Mouse (Mus musculus): ENCODE data around the gene Apoa1. TPM values are rescaled to one million over a fixed set of nuclear protein-coding genes. Genes with fewer than 3 reads are reported as not detected.

Gene Apoa1
- total and polyA plus RNA-seq, 3 experiments = 1.8 to 16.1 TPM; not detected in 1

DNA sequence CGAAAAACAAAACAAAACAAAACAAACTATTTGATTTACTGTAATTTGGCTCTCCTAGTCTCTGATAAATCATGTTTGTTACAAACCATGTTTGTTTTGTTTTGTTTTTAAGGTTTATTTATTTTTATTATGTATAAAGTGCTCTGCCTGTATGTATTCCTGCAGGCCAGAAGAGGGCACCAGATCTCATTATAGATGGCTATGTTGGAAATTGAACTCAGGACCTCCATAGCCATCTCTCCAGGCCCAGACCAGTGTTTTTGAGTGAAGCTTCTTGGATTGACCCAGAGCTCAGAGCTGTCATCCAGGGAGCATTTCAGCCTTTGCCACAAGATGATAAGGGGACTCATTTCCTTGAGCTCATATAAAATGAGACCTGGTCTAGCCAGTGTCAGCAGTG lies 42.0 kb upstream of the Apoa1 start:
- no peak for TF ChIP-seq GATA1 (IDR thresholded peaks at IDR 0.05; ENCODE audit: low read depth, low read length)
- peak; percentile 72 for TF ChIP-seq SMC3 (IDR thresholded peaks at IDR 0.05; ENCODE audit: low read depth, low read length)
- TF ChIP-seq CTCF (IDR thresholded peaks at IDR 0.05 in 2 of 3, conservative IDR thresholded peaks at IDR 0.05 in 1 of 3; ENCODE audit: control insufficient read depth in 1 of 3, insufficient read depth in 1 of 3, low read depth in 2 of 3, low read length in 3 of 3, poor library complexity in 1 of 3, severe bottlenecking in 1 of 3) = peak; percentile 39 to 56 (median 40)
- no peak for TF ChIP-seq POLR2AphosphoS2 (IDR thresholded peaks at IDR 0.05; ENCODE audit: low read length)
- peak; percentile 57 for TF ChIP-seq RAD21 (IDR thresholded peaks at IDR 0.05; ENCODE audit: low read depth, low read length)
- TF ChIP-seq ZC3H11A (IDR thresholded peaks at IDR 0.05; ENCODE audit: low read depth, low read length) = peak; percentile 76
- Histone ChIP-seq H3K79me2 (ENCODE audit: control insufficient read depth, insufficient read depth, low read length, poor library complexity) (no peaks in the 10 kb centered on the region), H3K27ac (ENCODE audit: control insufficient read depth, low read depth, low read length) (no peak overlapping the region), H3K4me1 (ENCODE audit: control insufficient read depth in 1 of 2, insufficient read depth in 2 of 2, low read length in 2 of 2) (no peaks in the 10 kb centered on the region), H3K4me3 (ENCODE audit: control insufficient read depth in 1 of 2, insufficient read depth in 1 of 2, low read depth in 2 of 2, low read length in 2 of 2) (no peak overlapping the region), H3K27me3 (ENCODE audit: control insufficient read depth in 1 of 2, insufficient read depth in 2 of 2, low read length in 2 of 2) (no peaks in the 10 kb centered on the region), H3K9me3 (replicated peaks; ENCODE audit: insufficient read depth, low read length) (no peaks in the 10 kb centered on the region), H3K9ac (ENCODE audit: control insufficient read depth, low read depth, low read length, poor library complexity, severe bottlenecking) (no peak overlapping the region), H3K36me3 (ENCODE audit: control insufficient read depth in 1 of 2, insufficient read depth in 2 of 2, low read length in 2 of 2) (peaks cover 0 to 25% of the 10 kb centered on the region in 2 experiments; a peak in 2 of 4 replicates)
- DNase-seq (ENCODE audit: low read depth, low spot score) = peak; percentile 46

- H3K9ac ChIP-seq (ENCODE audit: control insufficient read depth, low read depth, low read length, poor library complexity, severe bottlenecking) = no peak overlapping the region
- H3K27ac ChIP-seq (ENCODE audit: control insufficient read depth, low read depth, low read length) = no peak overlapping the region
- no peaks in the 10 kb centered on the region for H3K27me3 ChIP-seq (ENCODE audit: control insufficient read depth in 1 of 2, insufficient read depth in 2 of 2, low read length in 2 of 2)
- H3K9me3 ChIP-seq (replicated peaks; ENCODE audit: insufficient read depth, low read length) = no peaks in the 10 kb centered on the region
- H3K4me3 ChIP-seq (ENCODE audit: control insufficient read depth in 1 of 2, insufficient read depth in 1 of 2, low read depth in 2 of 2, low read length in 2 of 2) = no peak overlapping the region
- peaks cover 0 to 21% of the 10 kb centered on the region in 2 experiments; a peak in 2 of 4 replicates for H3K36me3 ChIP-seq (ENCODE audit: control insufficient read depth in 1 of 2, insufficient read depth in 2 of 2, low read length in 2 of 2)
- no peak for DNase-seq (ENCODE audit: low read depth, low spot score)
- TF ChIP-seq CHD2 (IDR thresholded peaks at IDR 0.05; ENCODE audit: low read length) = no peak
- TF ChIP-seq E2F4 (IDR thresholded peaks at IDR 0.05; ENCODE audit: borderline replicate concordance, low read depth, low read length) = no peak
- TF ChIP-seq HCFC1 (IDR thresholded peaks at IDR 0.05; ENCODE audit: low read depth, low read length) = no peak
- TF ChIP-seq POLR2A (IDR thresholded peaks at IDR 0.05; ENCODE audit: control insufficient read depth in 1 of 2, insufficient read depth in 1 of 2, low read depth in 1 of 2, low read length in 2 of 2, poor library complexity in 1 of 2) = no peak
- TF ChIP-seq MAFK (IDR thresholded peaks at IDR 0.05; ENCODE audit: borderline replicate concordance, low read depth, low read length) = no peak
- no peak for TF ChIP-seq CHD1 (IDR thresholded peaks at IDR 0.05; ENCODE audit: low read depth, low read length)
- no peak for TF ChIP-seq MAZ (IDR thresholded peaks at IDR 0.05; ENCODE audit: low read depth, low read length)
- TF ChIP-seq CTCF (IDR thresholded peaks at IDR 0.05 in 2 of 3, conservative IDR thresholded peaks at IDR 0.05 in 1 of 3; ENCODE audit: control insufficient read depth in 1 of 3, insufficient read depth in 1 of 3, low read depth in 2 of 3, low read length in 3 of 3, poor library complexity in 1 of 3, severe bottlenecking in 1 of 3) = no peak
- no peak for TF ChIP-seq MYB (IDR thresholded peaks at IDR 0.05; ENCODE audit: low read depth, low read length)
- no peak for TF ChIP-seq NRF1 (IDR thresholded peaks at IDR 0.05; ENCODE audit: insufficient read depth, low read depth, low read length, poor library complexity, severe bottlenecking)
- TF ChIP-seq BHLHE40 (IDR thresholded peaks at IDR 0.05; ENCODE audit: borderline replicate concordance, low read depth, low read length) = no peak
- no peaks in the 10 kb centered on the region for H3K4me1 ChIP-seq (ENCODE audit: control insufficient read depth in 1 of 2, insufficient read depth in 2 of 2, low read length in 2 of 2)
- no peaks in the 10 kb centered on the region for H3K79me2 ChIP-seq (ENCODE audit: control insufficient read depth, insufficient read depth, low read length, poor library complexity)
Measured at GRCm38 (mm10) chr9:46188370-46188769, 40.0 kb upstream of the Apoa1 start.
